Mouse (Mus musculus) NIH3T3 (cell line): Measurements from ENCODE around the gene Gmnn.
"Not testable (repeated sequence)": the region's sequence is repeated elsewhere in the genome, so short reads cannot be mapped to it uniquely, and the experiment has no call there.

ENCODE experiments used
- DNase-seq: peaks from one replicate; pipeline ENCODE4 v3.0.0-alpha.2; 2012; ENCODE audit warnings: low read depth

Gene Gmnn

DNA sequence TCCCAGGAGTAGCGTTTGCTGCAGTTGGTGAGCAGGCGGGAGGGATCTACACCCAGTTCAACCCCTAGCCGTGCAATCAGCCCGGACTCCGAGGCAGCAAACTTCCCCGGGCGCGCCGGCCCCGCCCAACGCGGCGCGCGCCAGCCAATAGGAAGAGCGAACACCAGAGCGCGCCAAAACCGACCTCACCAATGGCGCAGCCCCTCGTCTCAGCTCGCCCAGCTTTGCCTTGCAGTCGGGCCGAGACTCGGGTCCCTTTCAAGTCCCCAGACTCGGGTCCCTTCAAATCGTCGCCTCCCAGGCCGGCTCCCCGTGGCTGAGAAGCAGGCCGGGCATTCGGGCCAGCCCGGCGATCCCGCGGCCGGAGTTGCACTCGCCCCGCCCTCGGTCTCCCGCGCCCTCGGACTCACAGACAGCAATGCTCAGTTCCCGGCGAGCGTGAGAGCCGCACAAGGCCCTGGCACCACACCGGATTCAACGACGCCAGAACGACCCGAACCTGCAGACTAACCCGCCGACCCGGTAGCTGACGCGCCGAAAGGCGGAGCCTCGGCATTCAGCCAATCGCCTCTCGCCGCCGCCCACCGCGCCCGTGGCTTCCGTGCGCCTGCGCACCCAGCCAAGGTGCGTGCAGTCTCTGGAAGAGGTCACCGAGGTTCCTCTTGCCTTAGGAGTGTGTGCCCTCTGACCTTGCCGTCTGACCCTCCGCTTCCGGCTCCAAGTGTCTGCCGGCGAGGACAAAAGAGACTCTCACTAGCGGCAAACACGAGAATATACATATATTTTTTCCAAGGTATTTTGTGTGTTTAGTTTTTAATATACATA, at the start of gene Gmnn:
Gmnn (minus strand) TSS at position 521 of the 825 bp plus-strand sequence.
- DNase-seq: peak; percentile 94

DNA sequence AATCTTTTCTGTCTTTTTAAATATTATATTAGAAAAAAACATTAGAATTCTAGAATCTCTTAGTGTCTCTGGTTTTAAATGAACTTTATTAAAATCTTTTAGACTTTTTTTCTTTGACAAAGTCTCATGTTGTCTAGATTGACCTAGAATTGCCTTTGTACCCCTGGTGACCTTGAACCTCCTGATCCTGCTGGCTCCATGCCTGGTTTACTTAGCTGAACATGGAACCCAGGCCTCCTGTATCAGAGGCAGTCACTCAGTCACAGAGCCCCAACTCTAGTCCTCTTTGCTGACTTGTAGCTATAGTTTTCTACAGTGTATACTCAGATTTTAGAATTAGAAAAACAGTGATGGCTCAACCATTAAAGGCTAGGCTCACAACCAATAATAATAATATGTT, 44.4 kb upstream of the Gmnn start:
- no peak for DNase-seq

DNA sequence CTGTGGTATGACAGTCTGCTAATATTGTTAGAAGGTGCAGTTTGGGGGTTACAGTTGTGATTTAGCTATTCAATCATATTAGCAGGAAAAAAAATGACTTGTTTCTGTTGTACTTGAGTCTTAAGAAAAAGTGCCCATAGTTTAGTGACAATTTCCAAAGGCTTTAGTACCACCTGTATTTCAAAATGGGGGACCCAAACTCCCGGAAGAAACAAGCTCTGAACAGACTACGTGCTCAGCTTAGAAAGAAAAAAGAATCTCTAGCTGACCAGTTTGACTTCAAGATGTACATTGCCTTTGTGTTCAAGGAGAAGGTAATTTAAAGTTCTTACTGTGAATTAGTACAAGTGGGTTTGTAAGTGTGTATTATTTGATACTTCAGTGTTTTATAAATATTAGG, 41.5 kb upstream of the Gmnn start:
- no peak for DNase-seq

DNA sequence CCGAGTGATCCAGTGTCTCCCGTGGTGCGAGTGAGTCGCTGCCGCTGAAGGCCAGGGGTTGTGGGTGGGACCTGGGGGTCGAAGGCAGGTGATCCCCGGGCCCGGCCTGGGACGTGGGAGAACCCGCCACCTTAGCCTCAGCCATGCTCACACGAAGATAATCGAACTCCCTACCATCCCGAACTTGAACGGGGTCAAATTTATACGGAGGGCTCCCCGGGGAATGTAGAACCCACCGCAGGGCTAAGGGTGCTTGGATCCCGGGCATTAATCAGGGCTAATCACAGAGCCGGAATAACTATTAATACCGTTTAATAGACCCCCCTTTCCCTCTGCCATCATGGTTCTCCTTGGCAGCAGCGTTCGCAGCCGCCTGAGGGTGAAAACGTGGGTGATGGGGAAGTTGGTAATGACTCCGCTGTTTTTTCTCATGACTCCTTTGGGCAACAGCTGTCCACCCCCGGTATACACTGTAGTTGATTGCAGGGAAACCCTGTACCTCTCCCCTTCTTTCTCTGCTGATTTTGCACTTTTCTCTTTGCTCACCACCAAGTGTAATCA, 40.5 kb upstream of the Gmnn start:
- DNase-seq: peak; percentile 55

DNA sequence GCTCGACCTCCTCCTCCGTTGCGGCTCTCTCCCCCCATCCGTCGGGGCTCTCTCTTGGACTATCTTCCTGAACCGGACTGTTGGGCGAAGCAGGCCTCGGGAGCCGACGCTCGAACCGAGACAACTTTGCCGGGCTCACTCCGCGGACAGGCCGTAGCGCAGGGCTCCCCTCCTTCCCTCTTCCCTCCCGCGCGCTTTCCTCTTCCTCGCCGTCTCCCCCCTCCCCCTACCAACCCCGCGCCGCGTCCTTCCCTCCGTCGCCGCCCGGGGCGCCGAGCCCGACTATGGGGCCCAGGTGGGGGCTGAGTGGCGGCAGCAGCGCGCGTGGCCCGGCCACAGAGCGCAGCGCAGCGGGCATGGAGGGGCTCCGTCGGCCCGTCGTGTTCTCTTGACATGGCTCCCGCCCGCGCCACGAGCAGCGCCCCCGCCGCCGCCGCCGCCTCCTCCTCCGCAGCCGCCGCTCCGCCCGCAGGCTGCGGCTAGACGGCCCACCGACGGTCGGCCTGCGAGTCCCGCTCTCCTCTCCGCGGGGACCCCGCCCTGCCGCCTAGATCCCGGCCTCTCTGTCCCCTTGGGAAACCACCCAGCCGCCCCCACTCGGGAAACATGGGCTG, 39.7 kb upstream of the Gmnn start, which contains the start of gene BC005537:
BC005537 (plus strand) TSS at position 350 of the 614 bp plus-strand sequence.
- DNase-seq: peak; percentile 72

DNA sequence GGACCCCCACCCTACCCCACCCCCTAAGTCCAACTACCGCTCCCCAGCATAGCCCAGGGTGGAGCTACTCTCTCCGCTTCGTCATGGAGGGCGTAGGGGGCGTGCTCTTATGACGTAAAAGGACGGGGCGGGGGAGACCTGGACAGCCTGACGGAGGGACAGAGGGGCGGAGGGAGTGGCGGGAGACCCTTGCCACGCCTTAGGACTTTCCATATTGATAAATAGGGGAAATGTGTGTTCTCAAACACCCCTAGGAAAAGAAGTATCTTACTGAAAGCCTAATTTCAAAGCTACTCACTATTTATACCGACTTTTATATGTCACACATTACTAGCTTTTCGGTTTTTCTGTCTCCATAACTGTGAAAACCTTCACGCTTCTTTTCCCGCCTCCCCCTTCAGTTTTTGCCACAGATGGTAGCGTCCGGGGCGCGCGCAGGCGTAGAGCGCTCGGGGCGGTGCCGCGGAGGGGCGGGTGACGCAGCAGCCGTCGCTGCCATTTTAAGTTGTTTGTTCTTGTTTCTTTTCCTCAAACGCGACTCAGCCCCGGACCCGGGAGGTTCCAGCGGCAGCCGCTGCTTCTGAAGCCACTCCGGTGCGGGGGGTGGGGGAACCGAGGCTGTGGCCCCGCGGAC, 39.1 kb upstream of the Gmnn start:
- DNase-seq: peak; percentile 95

DNA sequence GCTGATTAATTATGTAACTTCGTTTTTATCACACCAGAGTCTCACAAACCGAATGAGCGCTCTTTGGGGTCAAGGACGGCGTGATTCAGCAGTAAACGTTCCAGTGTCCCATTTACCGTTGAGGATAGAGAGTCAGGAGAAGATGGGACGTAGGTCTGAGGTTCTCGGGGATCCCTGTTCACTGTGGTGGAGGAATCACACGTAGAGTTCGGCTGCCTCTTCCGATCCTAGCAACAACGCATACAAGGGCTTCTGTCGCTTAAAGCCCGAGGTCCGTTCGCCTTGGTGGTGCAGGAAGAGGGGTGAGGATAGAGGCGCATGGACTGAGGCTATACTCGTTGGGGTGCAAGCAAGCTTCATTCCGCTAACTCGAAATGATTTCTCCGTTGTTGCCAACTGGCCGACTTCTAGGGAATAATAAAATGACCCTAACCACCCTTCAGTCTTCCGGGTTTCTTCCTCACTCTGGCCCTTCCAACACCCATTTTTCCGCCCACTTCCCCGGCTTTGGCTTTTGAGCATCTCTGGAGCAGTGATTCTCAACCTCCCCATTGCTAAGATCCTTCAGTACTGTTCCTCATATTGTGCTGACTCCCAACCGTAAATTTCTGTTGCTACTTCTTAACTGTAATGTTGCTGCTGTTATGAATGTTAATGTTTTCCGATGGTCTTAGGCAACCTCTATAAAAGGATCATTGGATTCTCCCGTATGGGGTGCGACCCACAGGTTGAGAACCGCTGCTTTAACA, 38.4 kb upstream of the Gmnn start:
- peak; percentile 48 for DNase-seq

DNA sequence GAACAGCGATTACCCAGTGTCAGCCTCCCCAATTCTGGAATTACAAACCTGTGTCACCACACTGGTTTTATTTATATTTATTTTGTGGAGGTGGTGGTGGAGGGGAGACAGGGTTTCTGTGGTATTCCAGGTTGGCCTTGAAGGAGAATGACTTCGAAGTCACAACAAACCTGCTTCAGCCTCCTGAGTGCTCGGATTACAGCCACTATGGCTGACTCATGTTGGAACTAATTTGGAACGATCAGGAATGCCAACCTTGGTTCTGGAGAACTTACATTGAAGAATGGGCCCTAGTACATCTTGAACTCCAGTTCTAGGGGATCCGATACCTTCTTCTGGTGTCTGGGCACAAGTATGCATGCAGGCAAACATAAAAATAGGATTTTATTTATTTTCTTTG, 37.7 kb upstream of the Gmnn start:
- peak; percentile 23 for DNase-seq

DNA sequence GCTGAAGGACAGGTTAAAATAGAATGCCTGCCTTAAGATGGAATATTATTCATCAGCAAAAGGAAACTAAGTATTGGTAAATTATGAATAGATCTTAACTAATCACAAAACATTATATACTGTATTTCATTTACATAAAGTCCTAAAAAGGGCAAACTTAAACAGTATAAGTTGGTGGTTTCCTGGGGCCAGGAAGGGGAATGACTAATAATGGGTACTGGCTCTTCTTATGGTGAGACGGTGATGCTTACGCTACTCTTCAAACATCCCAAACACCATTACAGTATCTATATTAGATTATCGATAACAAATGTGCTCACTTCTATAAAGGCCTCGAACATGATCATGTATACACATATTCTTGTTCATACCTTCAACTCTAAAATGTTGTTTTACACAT, 37.0 kb upstream of the Gmnn start:
- no peak for DNase-seq

DNA sequence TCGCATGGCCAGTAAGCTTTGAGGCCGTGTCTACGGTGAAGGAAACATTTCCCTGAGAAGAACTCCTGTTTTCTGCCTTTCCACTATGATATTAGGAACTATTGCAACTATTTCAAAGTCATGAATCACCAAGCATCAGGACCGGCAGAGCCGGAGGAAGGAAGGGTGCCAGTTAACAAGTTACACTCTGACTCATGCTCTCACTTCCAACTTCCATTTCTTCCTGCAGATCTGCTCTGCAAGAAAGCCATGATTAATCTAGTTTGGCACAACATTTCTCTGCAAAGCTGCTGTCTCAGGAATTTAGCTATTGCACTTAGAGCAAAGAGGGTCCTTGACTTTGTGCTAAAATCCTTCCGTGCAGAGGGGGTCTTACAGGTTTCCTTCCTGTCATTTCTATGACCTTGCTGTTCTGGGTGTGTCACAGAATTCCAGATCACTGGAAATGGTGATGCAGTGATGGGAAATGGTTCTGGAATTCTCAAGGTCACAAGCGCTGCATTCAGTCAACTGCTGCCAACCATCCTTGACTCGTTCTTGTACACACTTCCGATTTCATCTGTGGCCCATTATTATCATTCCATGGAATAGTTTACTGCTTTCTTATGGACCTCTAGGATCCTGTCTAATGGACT, 30.8 kb upstream of the Gmnn start:
- peak; percentile 87 for DNase-seq

DNA sequence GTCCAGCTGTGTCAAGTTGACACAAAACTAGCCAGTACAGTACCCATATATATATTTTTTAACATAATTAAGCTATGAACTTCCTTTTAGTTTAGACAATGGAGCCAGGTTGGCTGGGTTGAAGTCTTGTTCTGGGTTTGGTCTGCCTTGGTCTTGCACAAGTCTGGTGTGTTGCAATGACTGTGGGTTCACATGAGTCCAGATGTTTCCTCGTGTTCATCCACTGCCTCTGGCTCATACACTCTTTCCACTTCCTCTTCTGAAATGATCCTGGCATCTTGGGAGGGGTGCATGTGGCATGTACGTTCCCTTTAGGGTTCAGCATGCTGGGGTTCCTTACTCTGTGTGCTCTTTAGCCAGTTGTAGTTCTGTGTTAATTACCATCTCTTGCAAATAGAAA, 29.6 kb upstream of the Gmnn start:
- peak; percentile 78 for DNase-seq

DNA sequence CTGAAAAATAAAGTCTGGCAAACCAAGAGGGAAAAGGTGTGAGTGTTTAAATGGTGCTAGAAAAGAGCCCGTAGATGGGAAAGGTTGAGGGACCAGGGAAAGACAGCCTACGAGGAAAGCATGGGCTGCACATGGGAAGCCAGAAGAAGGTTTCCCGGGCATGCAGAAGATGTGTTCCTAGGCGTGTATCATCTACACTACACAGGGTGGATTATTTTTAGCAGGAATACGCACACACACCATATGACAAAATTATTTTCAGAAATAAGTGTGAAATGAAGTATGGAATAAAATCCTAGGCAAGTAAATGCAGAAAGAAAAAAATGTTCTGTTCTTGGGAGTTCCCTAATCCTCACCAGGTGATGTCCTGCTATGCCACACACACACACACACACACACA, 25.8 kb upstream of the Gmnn start:
- no peak for DNase-seq

DNA sequence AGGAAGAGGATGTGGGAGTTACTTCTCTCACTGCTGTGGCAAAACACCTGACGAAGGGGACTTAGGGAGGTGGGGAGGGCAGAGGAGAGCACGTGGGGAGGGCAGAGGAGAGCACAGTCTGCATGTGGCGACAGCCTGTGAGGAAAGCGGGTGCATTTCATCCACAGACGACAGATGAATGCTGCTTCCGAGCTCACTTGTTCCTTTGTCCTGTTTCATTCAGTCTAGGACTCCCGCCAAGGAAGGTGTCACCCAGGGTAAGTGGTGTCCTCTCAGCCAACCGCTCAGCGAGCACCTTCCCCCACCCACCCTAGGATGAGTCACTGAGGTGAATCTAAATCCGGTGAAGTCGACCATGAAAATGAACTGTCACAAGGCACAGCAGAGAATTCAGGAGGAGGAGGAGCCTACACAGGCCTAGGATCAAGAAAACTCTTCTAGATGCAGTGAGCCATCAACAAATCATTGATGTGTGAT, 24.3 kb upstream of the Gmnn start:
- DNase-seq: no peak

DNA sequence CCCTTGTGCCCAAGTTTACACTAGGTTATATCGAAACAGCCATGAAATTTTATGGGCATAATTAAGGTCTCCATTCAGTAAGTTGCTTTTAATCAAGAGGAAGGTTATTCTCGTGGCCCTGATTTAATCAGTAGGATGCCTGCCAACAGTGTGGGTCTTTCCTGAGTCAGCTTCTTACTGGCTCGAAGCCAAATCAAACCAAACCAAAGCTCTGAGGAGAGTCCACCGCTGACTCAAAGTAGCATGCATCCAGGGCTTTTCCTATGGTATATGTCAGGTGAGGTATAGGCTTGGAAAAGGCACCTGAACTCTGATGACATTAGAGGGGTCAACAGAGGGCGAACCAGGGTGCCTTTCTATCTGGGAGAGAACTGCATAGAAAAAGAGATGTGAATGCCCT, 20.2 kb upstream of the Gmnn start:
- DNase-seq: peak; percentile 62

DNA sequence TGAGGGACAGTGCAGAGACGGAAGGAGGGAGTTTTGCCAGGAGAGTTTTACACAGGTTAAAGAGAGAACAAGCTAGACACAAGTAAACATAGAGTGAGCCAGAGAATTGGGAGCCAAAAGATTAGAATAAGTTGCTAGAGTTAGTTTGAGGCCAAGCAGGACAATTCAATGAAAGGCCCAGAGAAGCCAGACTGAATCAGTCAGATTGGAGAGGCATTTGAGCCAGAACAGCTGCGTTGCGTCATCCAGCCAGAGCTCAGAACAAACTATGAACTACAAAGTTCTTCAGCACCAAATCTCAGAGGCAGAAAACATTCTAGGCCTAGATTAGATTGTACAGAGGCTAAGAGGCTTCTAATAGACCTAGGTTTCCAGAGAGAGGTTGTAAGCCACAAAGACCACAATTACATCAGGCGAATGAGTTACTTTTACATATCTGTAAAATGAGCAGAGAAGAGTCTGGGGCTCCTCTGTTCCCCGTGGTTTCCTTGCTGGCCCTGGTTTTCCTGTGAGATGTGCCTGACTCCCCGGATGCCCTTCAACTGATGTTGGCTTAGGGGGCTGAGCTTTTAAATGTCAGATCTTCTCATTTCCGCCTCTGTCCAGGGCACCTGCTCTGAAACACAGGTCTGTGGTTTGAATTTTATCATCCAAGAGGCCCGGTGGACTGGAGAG, 17.1 kb upstream of the Gmnn start:
- DNase-seq: no peak

DNA sequence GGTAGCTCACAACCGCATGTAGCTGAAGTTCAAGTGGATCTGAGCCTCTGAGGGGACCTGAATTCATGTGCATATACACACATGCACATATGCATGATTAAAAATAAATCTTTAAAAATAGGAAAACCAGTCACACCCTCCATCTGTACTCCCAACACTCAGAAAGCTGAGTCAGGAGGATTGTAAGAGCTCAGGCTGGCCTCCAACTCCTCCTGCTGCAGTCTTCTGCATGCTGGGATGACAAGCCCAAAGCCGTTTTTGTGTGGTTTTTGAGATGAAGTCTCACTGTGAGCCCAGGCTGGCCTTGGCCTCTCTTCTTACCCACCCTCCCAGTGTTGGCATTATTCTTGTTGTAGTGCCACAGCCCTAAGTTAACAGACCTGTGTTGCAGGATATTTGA, 16.3 kb upstream of the Gmnn start:
- no peak for DNase-seq

DNA sequence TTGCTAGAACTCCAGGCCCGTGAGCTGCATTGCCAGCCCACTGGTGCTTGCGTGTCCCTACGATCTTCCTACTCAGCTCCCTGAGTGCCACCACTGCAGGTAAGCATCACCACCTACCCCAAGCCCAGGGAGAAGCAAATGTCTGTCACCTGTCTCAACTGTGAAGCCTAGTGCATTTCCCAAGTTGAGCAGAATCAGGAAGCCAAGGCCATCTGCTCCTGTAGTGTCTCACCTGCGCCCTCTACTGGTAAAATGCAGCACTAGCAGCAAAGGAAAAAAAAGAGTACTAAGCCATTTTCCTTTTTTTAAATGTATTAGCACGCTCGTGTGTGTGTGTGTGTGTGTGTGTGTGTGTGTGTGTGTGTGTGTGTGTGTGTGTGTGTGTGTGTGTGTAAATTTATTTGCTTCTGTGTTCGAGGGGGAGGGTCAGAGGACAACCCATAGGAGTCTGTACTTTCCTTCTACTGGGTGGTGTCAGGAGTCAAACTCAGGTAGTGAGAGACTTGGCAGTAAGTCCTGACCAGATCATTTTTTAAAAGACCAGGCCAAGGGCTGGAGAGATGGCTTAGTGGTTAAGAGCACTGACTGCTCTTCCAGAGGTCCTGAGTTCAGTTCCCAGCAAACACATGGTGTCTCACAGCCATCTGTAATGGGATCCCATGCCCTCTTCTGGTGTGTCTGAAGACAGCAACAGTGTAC, 14.6 kb upstream of the Gmnn start:
- peak; percentile 77 for DNase-seq

DNA sequence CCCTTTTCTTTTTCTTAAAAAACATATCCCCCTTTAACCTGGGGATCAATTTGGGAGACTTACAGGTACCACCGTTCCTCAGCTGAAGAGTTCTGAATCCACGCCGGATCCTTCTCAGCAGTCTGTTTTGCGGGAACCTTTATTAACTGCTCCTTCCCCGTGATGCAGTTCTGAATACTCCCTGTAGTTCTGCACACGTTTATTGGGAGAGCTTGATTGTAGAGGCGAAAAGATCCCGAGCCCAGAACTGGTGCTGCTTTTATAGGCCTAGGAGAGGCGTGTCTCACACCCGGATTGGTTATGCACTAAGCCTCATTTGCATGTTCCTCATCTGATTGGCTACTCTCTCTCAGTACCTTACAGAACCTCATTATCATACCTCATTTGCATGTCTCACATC, 9.8 kb upstream of the Gmnn start:
- not testable (repeated sequence) for DNase-seq

DNA sequence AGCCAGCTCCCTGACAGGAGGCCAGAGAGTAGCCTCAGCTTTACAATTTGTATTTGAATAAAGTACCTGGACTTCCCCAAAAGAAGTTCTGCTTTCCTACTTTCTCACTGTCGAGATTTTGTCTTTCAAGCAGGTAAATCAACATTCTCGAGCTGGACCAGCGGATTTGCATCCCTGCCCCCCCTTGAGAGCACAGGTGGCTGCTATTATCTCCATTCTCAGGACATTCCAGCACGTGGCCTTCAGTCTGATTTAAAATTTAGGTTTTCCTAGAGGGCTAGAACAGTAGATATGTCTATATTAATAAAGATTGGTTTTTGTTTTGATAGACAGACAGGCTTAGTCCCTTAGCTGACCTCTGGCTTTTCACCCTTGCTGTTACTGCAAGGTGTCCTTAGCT, 6.1 kb upstream of the Gmnn start:
- DNase-seq: not testable (repeated sequence)

DNA sequence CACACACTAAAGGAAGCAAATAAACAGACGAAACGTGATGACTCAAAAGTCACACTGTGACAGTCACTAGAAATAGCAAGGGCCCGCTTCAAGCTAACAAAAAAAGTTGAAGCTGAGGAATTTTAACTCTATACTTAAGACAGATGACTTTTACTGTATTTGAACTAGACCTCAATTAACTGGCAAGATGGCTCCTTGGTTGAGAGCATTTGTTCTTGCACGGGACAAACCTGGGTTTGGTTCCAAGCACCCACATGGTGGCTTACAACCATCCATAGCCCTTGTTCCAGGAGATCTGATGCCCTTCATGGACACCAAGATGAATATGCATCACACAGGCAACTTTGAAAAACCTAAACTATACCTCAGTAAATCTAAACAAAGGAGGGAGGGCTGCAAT, 531 bp upstream of the Gmnn start:
- no peak for DNase-seq
